Mouse (Mus musculus): ENCODE results near the gene Dnajc9. TPM values are rescaled to one million over a fixed set of nuclear protein-coding genes. Genes with fewer than 3 reads are reported as not detected.

Gene Dnajc9
- polyA plus RNA-seq (2012), result 133 and 165 TPM in 2 replicates

- TF ChIP-seq GATA1 (IDR thresholded peaks at IDR 0.05; ENCODE audit: low read length), result no peak
These were observed at the start of gene Dnajc9 for GRCm38 (mm10) chr14:20388441-20389129. Gene Dnajc9 (minus strand): TSS chr14:20388910.

GRCm38 (mm10) chr14:20436976-20437375 lies 48.3 kb upstream of the Dnajc9 start:
- TF ChIP-seq GATA1 (IDR thresholded peaks at IDR 0.05; ENCODE audit: low read length), result no peak

GRCm38 (mm10) chr14:20432420-20432819 lies 43.7 kb upstream of the Dnajc9 start:
- no peak for TF ChIP-seq GATA1 (IDR thresholded peaks at IDR 0.05; ENCODE audit: low read length)

DNA sequence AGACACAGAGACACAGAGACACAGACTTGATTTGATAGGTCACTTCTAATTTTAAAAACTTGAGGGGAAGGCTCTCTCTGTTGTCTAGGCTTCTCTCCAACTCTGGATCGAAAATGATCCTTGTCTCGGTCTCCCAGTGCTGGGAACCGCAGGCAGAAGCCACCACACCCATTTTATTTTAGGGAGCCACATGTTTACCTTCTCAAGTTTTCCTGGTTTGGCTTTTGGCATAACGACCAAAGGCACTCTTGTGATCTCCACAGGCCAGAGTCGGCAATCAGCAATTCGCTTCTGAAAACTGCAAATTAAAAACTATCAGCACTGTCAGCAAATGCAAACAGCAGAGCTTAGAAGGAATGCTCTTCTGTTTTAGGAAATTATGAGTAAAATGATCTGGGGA lies 43.0 kb upstream of the Dnajc9 start:
- TF ChIP-seq GATA1 (IDR thresholded peaks at IDR 0.05; ENCODE audit: low read length), result no peak

DNA sequence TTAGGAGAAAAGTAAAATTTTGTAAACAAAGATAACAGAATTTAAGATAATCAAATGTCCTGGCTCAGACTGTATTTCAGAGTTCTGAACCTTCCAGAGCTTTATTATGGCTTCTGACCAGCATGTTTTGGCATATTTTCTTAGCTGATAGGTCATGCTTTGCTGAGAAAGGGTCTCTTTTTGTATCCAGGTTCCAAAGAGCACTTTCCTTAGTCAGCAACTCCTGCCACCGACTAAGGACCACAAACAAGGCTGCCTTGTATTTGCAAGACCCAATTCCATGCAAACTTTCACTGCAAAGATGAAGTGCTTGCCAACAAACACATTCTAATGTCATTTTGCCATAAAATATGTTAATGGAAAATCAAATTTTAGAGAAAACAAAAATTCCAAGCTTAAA lies 41.1 kb upstream of the Dnajc9 start:
- TF ChIP-seq GATA1 (IDR thresholded peaks at IDR 0.05; ENCODE audit: low read length), result no peak

DNA sequence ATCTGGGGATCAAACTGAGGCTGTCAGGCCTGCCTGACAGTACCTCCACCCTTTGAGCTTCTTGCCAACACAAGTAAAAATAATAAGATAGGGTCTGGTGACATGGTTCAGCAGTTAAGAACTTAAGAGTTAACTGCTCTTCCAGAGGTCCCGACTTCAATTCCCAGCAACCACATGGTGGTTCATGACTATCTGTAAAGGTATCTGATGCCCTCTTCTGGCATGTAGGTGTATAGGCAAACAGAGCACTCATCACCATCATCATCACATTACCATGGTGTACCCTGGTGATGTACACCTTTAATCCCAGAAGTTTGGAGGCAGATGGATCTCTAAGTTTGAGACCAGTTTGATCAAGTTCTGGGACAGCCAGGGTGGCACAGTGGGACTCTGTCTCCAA lies 39.9 kb upstream of the Dnajc9 start:
- TF ChIP-seq GATA1 (IDR thresholded peaks at IDR 0.05; ENCODE audit: low read length), result no peak

- TF ChIP-seq GATA1 (IDR thresholded peaks at IDR 0.05; ENCODE audit: low read length), result no peak
These were observed 34.3 kb upstream of the Dnajc9 start for GRCm38 (mm10) chr14:20423046-20423445.

- no peak for TF ChIP-seq GATA1 (IDR thresholded peaks at IDR 0.05; ENCODE audit: low read length)
These were observed 33.5 kb upstream of the Dnajc9 start for GRCm38 (mm10) chr14:20422257-20422656.

DNA sequence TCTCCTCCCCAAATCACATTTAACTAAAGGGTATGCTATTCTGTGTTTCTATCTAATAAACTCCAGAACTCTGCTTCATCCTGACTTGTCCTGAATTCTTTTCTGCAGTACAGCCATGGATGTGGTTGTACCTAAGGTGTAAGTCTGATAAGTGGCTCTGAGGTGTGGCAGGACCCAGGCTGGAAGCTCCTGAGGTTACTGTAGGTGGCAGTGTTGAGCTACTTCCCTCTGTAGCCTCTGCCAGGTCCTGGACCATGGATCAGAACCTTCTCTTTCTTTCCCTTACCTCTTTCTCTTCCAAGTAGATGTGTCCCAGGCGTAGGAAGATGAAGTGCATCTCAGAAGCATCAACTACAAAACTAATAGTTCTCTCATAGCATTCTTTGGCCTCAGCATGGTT lies 11.4 kb upstream of the Dnajc9 start:
- no peak for TF ChIP-seq GATA1 (IDR thresholded peaks at IDR 0.05; ENCODE audit: low read length)

GRCm38 (mm10) chr14:20398864-20399263 lies 10.2 kb upstream of the Dnajc9 start:
- no peak for TF ChIP-seq GATA1 (IDR thresholded peaks at IDR 0.05; ENCODE audit: low read length)

- TF ChIP-seq GATA1 (IDR thresholded peaks at IDR 0.05; ENCODE audit: low read length), result no peak
These were observed 8.5 kb upstream of the Dnajc9 start for GRCm38 (mm10) chr14:20397220-20397619.

- TF ChIP-seq GATA1 (IDR thresholded peaks at IDR 0.05; ENCODE audit: low read length), result no peak
These were observed 4.6 kb upstream of the Dnajc9 start, which contains the start of gene Mrps16 for GRCm38 (mm10) chr14:20393205-20393913. Gene Mrps16 (minus strand): TSS chr14:20393634.

DNA sequence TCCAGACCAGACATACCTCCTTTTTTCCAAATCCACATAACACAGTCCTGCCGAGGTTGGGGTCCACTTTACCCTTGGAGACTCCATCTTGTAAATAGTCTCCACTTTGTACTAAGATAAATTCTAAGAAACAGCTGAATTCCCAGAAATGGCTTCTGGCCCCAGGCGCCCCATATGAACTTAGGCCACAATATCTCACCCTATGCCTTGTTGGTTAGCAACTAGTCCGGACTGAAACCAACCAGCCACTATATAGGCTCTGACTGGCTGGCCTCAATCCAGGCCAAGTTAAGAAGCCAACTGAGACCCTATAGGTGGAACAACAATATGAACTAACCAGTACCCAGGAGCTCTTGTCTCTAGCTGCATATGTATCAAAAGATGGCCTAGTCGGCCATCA lies 3.6 kb upstream of the Dnajc9 start:
- no peak for TF ChIP-seq GATA1 (IDR thresholded peaks at IDR 0.05; ENCODE audit: low read length)

DNA sequence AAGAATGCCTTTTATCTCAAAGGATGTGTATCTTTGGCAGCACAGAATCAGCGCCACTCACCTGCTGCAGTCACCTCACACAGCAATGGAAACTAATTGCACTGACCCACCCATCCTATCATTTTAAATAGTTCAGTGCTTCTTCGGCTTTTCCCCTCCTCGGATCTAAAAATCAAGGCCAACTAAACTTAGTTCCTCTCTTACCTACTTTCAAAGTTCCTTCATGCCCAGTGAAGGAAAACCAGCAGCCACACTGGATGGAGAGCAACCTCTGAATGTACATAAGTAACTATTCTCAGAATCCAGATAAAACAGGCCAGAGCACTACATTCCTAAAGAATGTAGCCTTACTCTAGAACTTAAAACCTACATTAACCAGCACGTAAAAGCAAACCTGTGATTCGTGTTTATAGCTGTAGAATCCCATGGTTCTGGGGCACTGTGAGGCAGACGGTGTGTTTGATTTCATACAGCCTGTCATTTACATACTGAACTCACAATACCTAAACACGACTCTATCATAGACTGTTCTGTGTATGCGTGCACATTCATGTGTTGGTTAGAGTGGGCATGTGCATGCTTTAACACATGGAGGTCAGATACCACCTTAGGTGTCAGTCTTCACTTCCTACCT lies 853 bp upstream of the Dnajc9 start:
- no peak for TF ChIP-seq GATA1 (IDR thresholded peaks at IDR 0.05; ENCODE audit: low read length)

GRCm38 (mm10) chr14:20379753-20380430 lies 8.8 kb downstream of the Dnajc9 start:
- no peak for TF ChIP-seq GATA1 (IDR thresholded peaks at IDR 0.05; ENCODE audit: low read length)

GRCm38 (mm10) chr14:20379087-20379640 lies 9.5 kb downstream of the Dnajc9 start:
- no peak for TF ChIP-seq GATA1 (IDR thresholded peaks at IDR 0.05; ENCODE audit: low read length)

All from G1E-ER4 (cell line).